Mouse (Mus musculus): Measurements from ENCODE around the gene Cbr4.

- TF ChIP-seq POLR2A (IDR thresholded peaks at IDR 0.05; ENCODE audit: low read depth, low read length), result no peak
- TF ChIP-seq CTCF (IDR thresholded peaks at IDR 0.05; ENCODE audit: borderline replicate concordance, insufficient read depth, low read length), result no peak
These were observed 36.5 kb upstream of the Cbr4 start for GRCm38 (mm10) chr8:61450916-61451575.
